Mouse (Mus musculus): Measurements from ENCODE around the gene Ahnak.

DNA sequence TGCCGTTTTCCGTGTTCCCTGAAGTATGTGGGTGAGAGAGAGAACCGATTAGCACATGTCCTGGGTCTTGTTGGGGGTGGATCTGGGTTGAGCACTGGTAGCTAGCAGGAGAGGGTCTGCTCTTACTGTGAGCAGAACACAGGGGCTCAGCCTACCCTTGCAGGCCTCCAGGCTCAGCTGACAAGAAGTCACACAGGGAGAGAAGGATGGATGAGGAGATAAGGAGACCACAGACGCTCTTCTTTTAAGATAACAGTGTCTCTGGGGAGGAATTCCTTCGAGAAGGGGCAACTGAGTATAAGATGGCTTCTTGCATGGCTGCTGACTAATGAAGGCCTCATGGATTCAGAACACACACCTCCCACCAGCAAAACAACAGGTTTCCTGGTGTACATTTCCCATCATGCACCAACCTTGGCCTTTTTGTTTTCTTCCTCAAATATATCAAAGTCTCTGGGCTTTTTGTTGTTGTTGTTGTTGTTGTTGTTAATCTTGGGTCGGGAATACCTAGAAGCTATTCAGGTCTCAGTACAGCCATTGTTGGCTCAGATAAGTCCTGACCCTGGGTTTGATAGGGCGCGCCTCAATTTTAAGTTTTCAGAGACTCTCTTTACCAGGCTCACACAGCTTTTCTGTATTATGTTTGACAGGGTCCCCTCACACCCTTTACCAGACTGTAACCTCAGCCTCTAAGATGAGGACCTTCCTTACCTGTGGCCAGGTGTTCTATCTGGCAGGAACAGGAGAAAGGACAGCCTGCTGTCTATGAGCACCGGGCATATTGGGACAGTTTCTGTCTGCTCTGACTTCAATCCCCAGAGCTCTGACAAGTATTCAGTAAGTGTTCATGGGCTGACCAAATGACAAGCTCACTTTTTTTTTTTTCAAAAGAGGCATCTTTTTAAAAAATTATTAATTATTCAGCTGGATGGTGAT lies 61.5 kb downstream of the Ahnak start:
- TF ChIP-seq CTCF (IDR thresholded peaks at IDR 0.05; ENCODE audit: low read depth): no peak
- TF ChIP-seq EP300 (optimal IDR thresholded peaks at IDR 0.05): no peak
